Mouse (Mus musculus) small intestine, adult 2 months (tissue): ENCODE data around the gene Gaa.

Experiments
- CTCF ChIP-seq: fragments of 200-500 bp; IDR thresholded peaks from 2 replicates; pipeline ENCODE4 v1.5.1; 2012; ENCODE audit warnings: low read depth, mild to moderate bottlenecking, control low read depth, inconsistent platforms, low read length, moderate library complexity, mixed read lengths; ENCODE audit not compliant: insufficient replicate concordance, insufficient read length; ENCODE audit errors: extremely low read depth
- POLR2A ChIP-seq: fragments of 200-500 bp; IDR thresholded peaks from 2 replicates; pipeline ENCODE4 v1.6.1; 2012; ENCODE audit warnings: low read depth, mild to moderate bottlenecking, control low read depth, inconsistent platforms, low read length, moderate library complexity

DNA sequence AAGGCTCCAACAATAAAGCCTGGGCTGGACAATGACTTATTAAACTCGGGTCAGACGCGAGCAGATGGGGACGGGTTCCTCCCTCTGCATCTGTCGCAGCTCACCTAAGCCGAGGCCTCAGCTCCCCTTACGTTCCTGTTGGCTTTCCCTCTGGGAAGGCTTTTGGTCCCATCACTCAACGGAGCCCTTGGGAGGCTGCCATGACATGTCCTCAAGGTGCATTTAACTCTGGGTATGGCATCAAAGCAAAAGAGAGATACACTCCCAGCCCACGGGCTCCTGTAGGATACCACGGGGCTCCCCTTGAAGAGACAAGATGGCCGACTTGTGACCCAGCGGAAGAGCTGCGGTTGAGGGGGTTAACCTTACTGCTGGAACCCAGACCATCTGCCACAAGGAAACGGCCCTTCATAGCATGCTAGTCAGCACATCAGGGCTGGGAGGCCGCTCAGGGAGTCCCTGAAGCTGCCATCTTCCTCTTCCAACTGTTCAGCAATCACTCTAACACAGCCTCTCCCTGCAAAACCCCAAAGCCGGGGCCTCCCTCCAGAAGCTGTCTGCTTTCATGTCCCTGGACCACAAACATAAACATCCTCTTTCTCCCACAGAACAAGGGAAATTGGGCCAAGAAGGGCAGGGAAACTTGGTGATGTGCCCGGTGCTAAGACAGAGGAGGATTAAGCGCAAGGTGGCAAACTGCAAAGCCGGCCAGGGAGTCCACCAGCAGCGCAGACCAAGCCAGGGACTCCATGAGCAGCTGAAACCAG, 44.4 kb upstream of the Gaa start:
- no peak for TF ChIP-seq POLR2A
- TF ChIP-seq CTCF: no peak
